Mouse (Mus musculus): ENCODE measurements around the gene Ggta1.

DNA sequence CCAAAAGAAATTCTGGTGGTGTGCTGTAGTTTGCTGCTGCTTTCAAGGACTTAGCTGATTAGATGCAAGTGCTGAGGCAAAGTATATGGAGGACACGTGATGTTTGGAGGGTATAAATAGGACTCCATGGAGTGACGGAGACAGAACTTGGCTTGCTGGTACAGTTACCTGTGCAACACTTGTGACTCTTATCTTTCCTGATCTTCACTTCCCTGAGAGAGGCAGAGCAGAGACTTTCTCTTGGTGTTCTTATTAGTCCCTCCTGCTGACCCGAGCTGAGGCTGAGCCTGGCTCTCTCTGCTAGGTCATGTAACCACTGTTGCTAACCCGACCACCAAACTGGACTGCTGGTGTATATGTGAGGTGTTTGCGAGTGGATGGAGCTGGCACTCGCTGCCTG, 53.6 kb downstream of the Ggta1 start:
- TF ChIP-seq CTCF (IDR thresholded peaks at IDR 0.05; ENCODE audit: low read depth, low read length) (no peak), POLR2A (IDR thresholded peaks at IDR 0.05; ENCODE audit: extremely low read depth, insufficient read depth, low read length) (no peak)
